Mouse (Mus musculus): ENCODE measurements at regions not wholly inside any gene's neighbourhood (a gene's known extent, or its start where the extent isn't known, plus 50 kb on each side); places are given as distances from the start of the nearest gene placed in this dataset.

DNA sequence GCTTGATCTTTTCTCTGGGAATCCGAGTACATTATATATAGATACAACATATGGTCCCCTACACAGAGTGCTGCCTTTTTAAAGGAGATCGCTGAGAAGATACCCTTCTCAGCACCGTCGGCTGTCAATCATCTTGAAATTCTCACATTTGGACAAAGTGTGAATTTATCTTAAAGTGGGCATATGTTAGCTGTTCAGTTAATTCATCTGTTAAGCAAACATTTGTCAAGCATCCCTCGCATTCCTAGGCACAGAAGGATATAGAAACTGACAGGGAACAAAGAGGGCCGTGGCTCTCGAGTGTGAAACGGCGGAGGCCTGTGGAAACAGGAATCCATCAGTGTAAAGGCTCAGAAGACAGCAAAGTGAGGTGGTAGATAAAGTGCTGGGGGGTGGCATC lies 144.9 kb downstream of the Rsl24d1 start:
- Histone ChIP-seq H3K9me3 (no peaks in the 10 kb centered on the region), H3K4me2 (no peak overlapping the region), H3K4me3 (no peak overlapping the region), H3K4me1 (no peaks in the 10 kb centered on the region), H3K27me3 (replicated peaks) (no peaks in the 10 kb centered on the region), H3K9ac (no peak overlapping the region), H3K27ac (replicated peaks) (no peak overlapping the region), H3K36me3 (no peaks in the 10 kb centered on the region)
- ATAC-seq (ENCODE audit: extremely low read depth, insufficient number of reproducible peaks, low FRiP score, low TSS enrichment): no peak
- 56% methylated on average over 9 of the region's 9 CpGs for WGBS

- no peaks in the 10 kb centered on the region for H3K9me3 ChIP-seq
- H3K4me3 ChIP-seq: no peak overlapping the region
- H3K36me3 ChIP-seq: no peaks in the 10 kb centered on the region
- H3K27ac ChIP-seq (replicated peaks): no peak overlapping the region
- no peak overlapping the region for H3K4me2 ChIP-seq
- no peaks in the 10 kb centered on the region for H3K27me3 ChIP-seq (replicated peaks)
- H3K9ac ChIP-seq: no peak overlapping the region
- WGBS: 66% methylated on average over 8 of the region's 8 CpGs
- no peaks in the 10 kb centered on the region for H3K4me1 ChIP-seq
- ATAC-seq (ENCODE audit: extremely low read depth, insufficient number of reproducible peaks, low FRiP score, low TSS enrichment): no peak
Observed at GRCm38 (mm10) chr9:73258640-73259039, 145.4 kb downstream of the Rsl24d1 start.

GRCm38 (mm10) chr9:73262711-73263110 lies 149.5 kb downstream of the Rsl24d1 start:
- no peak overlapping the region for H3K4me2 ChIP-seq
- H3K27ac ChIP-seq (replicated peaks): no peak overlapping the region
- no peaks in the 10 kb centered on the region for H3K36me3 ChIP-seq
- H3K4me3 ChIP-seq: no peak overlapping the region
- no peak for ATAC-seq (ENCODE audit: extremely low read depth, insufficient number of reproducible peaks, low FRiP score, low TSS enrichment)
- 63% methylated on average over 5 of the region's 5 CpGs for WGBS
- H3K27me3 ChIP-seq (replicated peaks): no peaks in the 10 kb centered on the region
- no peaks in the 10 kb centered on the region for H3K4me1 ChIP-seq
- no peaks in the 10 kb centered on the region for H3K9me3 ChIP-seq
- H3K9ac ChIP-seq: no peak overlapping the region

- H3K27me3 ChIP-seq (replicated peaks): no peaks in the 10 kb centered on the region
- 75% methylated on average over 5 of the region's 5 CpGs for WGBS
- no peaks in the 10 kb centered on the region for H3K4me1 ChIP-seq
- ATAC-seq (ENCODE audit: extremely low read depth, insufficient number of reproducible peaks, low FRiP score, low TSS enrichment): no peak
- H3K36me3 ChIP-seq: no peaks in the 10 kb centered on the region
- no peak overlapping the region for H3K9ac ChIP-seq
- H3K27ac ChIP-seq (replicated peaks): no peak overlapping the region
- H3K9me3 ChIP-seq: no peaks in the 10 kb centered on the region
- no peak overlapping the region for H3K4me3 ChIP-seq
- no peak overlapping the region for H3K4me2 ChIP-seq
Observed at GRCm38 (mm10) chr9:73270249-73270648, 157.0 kb downstream of the Rsl24d1 start.

GRCm38 (mm10) chr9:73272614-73273013 lies 159.4 kb downstream of the Rsl24d1 start:
- Histone ChIP-seq H3K27ac (replicated peaks) (no peak overlapping the region), H3K4me1 (no peaks in the 10 kb centered on the region), H3K9ac (no peak overlapping the region), H3K27me3 (replicated peaks) (no peaks in the 10 kb centered on the region), H3K36me3 (no peaks in the 10 kb centered on the region), H3K4me2 (no peak overlapping the region), H3K4me3 (no peak overlapping the region), H3K9me3 (no peaks in the 10 kb centered on the region)
- 55% methylated on average over 2 of the region's 2 CpGs for WGBS
- ATAC-seq (ENCODE audit: extremely low read depth, insufficient number of reproducible peaks, low FRiP score, low TSS enrichment): no peak

GRCm38 (mm10) chr9:73273681-73274080 lies 160.5 kb downstream of the Rsl24d1 start:
- H3K9ac ChIP-seq: no peak overlapping the region
- ATAC-seq (ENCODE audit: extremely low read depth, insufficient number of reproducible peaks, low FRiP score, low TSS enrichment): no peak
- WGBS: 67% methylated on average over 4 of the region's 4 CpGs

GRCm38 (mm10) chr9:73275671-73276070 lies 162.4 kb downstream of the Rsl24d1 start:
- no peak overlapping the region for H3K9ac ChIP-seq
- ATAC-seq (ENCODE audit: extremely low read depth, insufficient number of reproducible peaks, low FRiP score, low TSS enrichment): no peak
- 76% methylated on average over 2 of the region's 2 CpGs for WGBS
- H3K27ac ChIP-seq (replicated peaks): no peak overlapping the region
- no peak overlapping the region for H3K4me2 ChIP-seq
- no peak overlapping the region for H3K4me3 ChIP-seq
- no peaks in the 10 kb centered on the region for H3K36me3 ChIP-seq
- no peaks in the 10 kb centered on the region for H3K9me3 ChIP-seq
- no peaks in the 10 kb centered on the region for H3K4me1 ChIP-seq
- no peaks in the 10 kb centered on the region for H3K27me3 ChIP-seq (replicated peaks)

More at GRCm38 (mm10) chr9:73273681-73274080, 160.5 kb downstream of the Rsl24d1 start:
- Histone ChIP-seq H3K4me1 (no peaks in the 10 kb centered on the region), H3K27ac (replicated peaks) (no peak overlapping the region), H3K36me3 (no peaks in the 10 kb centered on the region), H3K27me3 (replicated peaks) (no peaks in the 10 kb centered on the region), H3K4me2 (no peak overlapping the region), H3K4me3 (no peak overlapping the region), H3K9me3 (no peaks in the 10 kb centered on the region)

GRCm38 (mm10) chr9:73295287-73295686 lies 182.1 kb downstream of the Rsl24d1 start:
- ATAC-seq (ENCODE audit: extremely low read depth, insufficient number of reproducible peaks, low FRiP score, low TSS enrichment): no peak
- Histone ChIP-seq H3K27me3 (replicated peaks) (no peaks in the 10 kb centered on the region), H3K36me3 (no peaks in the 10 kb centered on the region), H3K4me3 (no peak overlapping the region), H3K4me1 (no peaks in the 10 kb centered on the region), H3K9ac (no peak overlapping the region), H3K27ac (replicated peaks) (no peak overlapping the region), H3K4me2 (no peak overlapping the region), H3K9me3 (no peaks in the 10 kb centered on the region)
- 81% methylated on average over 6 of the region's 6 CpGs for WGBS

DNA sequence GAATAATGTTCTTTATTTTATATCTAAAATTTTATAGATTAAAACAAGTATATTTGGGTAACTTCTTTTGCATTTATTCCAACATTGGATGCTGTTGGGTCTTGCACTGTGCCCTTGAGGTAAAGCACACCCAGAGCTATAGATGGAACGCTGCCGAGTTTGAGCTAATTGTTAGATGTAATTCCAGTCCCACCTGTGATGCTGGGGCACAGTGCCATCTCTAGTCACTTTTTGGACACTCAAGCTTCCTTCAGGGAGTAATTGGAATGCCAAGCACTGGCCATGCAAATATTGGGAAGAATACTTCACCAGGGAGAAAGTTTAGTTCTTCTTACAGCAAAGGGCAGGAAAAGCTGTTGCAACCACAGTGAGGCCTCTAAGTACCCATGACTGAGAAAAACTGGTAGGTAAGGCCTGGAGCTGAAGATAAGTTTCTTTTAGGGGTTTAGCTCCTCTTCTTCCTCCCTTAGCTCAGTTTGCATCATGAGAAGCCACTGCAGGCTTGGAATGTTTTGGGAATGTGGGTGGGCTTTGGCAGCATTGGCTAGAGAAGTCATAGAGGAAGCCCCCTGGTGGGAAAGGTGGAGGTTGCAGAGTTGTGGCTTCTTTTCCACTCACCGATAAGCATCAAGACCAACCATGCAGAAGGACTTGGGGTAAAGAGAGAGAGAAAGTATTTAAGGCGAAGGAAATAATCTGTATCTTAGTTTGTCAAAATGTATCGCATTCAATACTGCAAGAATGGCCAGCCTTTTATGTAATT lies 189.1 kb downstream of the Rsl24d1 start:
- Histone ChIP-seq H3K9ac (no peak overlapping the region), H3K36me3 (no peaks in the 10 kb centered on the region), H3K4me1 (peaks cover 9% of the 10 kb centered on the region), H3K9me3 (no peaks in the 10 kb centered on the region), H3K4me3 (no peak overlapping the region), H3K27me3 (replicated peaks) (0 out of 2 replicates have a peak, but pooled peaks cover 11% of the 10 kb centered on the region), H3K4me2 (no peak overlapping the region), H3K27ac (replicated peaks) (no peak overlapping the region)
- WGBS: 75% methylated on average over 5 of the region's 5 CpGs
- no peak for ATAC-seq (ENCODE audit: extremely low read depth, insufficient number of reproducible peaks, low FRiP score, low TSS enrichment)

DNA sequence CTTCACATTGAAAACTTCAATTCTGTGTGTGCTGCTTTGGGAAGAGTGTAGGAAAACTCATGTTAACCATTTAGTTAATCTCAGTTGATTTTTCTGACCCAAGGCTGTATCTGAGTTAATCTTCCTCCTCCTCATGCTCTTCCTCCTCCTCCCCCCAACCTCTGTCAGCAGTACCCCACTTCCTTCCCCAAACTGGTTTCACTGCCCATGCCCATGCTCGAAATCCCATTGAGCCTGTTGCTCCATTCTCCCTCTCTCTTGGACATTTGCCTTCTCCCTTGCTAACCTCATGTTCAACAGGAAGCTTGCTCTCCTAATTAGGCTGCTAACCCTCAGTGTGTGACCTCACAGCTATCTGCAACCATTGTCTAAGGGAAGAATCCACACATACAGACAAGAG lies 203.8 kb downstream of the Rsl24d1 start:
- no peak overlapping the region for H3K4me3 ChIP-seq
- no peak for ATAC-seq (ENCODE audit: extremely low read depth, insufficient number of reproducible peaks, low FRiP score, low TSS enrichment)
- H3K9me3 ChIP-seq: no peaks in the 10 kb centered on the region
- H3K27ac ChIP-seq (replicated peaks): no peak overlapping the region
- no peak overlapping the region for H3K4me2 ChIP-seq
- no peaks in the 10 kb centered on the region for H3K36me3 ChIP-seq
- H3K4me1 ChIP-seq: peaks cover 12% of the 10 kb centered on the region; the same call in 1 of the 2 replicates
- H3K9ac ChIP-seq: no peak overlapping the region
- 70% methylated on average over 1 of the region's 1 CpGs for WGBS
- no peaks in the 10 kb centered on the region for H3K27me3 ChIP-seq (replicated peaks)

GRCm38 (mm10) chr9:73319704-73320307 lies 206.6 kb downstream of the Rsl24d1 start:
- Histone ChIP-seq H3K4me3 (no peak overlapping the region), H3K27ac (replicated peaks) (peak overlapping the region; percentile 42; the same call in 1 of the 2 replicates), H3K4me2 (no peak overlapping the region), H3K4me1 (peaks cover 12% of the 10 kb centered on the region; the same call in 1 of the 2 replicates), H3K36me3 (no peaks in the 10 kb centered on the region), H3K9ac (no peak overlapping the region), H3K27me3 (replicated peaks) (no peaks in the 10 kb centered on the region), H3K9me3 (no peaks in the 10 kb centered on the region)
- 54% methylated on average over 2 of the region's 2 CpGs for WGBS
- ATAC-seq (ENCODE audit: extremely low read depth, insufficient number of reproducible peaks, low FRiP score, low TSS enrichment): no peak

DNA sequence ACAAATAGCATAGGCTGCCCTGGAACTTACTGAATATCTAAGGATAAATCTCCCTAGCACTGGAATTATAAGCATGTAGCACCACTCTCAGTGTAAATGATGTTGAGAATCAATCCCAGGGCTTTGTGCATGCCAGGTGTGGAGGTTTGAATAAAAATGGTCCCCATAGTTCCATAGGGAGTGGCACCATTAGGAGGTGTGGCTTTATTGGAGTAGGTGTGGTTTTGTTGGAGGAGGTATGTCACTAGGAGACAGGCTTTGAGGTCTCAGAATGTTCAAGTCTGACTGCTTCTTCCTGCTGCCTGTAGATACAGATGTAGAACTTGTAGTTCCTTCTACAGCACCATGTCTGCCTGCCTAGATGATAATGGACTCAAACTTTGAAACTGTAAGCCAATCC lies 217.8 kb downstream of the Rsl24d1 start:
- Histone ChIP-seq H3K27me3 (replicated peaks) (no peaks in the 10 kb centered on the region), H3K4me1 (no peaks in the 10 kb centered on the region), H3K27ac (replicated peaks) (no peak overlapping the region), H3K9me3 (no peaks in the 10 kb centered on the region), H3K9ac (no peak overlapping the region), H3K4me3 (no peak overlapping the region), H3K36me3 (no peaks in the 10 kb centered on the region), H3K4me2 (no peak overlapping the region)
- no peak for ATAC-seq (ENCODE audit: extremely low read depth, insufficient number of reproducible peaks, low FRiP score, low TSS enrichment)

Measured in heart, embryonic 13.5 days (tissue).